Mouse (Mus musculus): ENCODE measurements around the gene Idh2. TPM values are rescaled to one million over a fixed set of nuclear protein-coding genes. Genes with fewer than 3 reads are reported as not detected.
A peak's percentile ranks its signal among the peaks of the same experiment; 100 is the strongest.

Idh2 gene
- polyA plus RNA-seq, 1 experiment from 2014 or later = 629 TPM

GRCm38 (mm10) chr7:80123115-80123514 lies 7.9 kb upstream of the Idh2 start:
- Histone ChIP-seq H3K4me3 (ENCODE audit: low read depth, low read length) (no peak overlapping the region), H3K36me3 (ENCODE audit: insufficient read depth) (no peaks in the 10 kb centered on the region), H3K27me3 (ENCODE audit: insufficient read depth, low read length) (no peaks in the 10 kb centered on the region), H3K9ac (no peak overlapping the region), H3K4me1 (ENCODE audit: insufficient read depth) (no peaks in the 10 kb centered on the region), H3K27ac (ENCODE audit: low read depth) (no peak overlapping the region), H3K9me3 (ENCODE audit: low read depth, low read length) (no peaks in the 10 kb centered on the region), H3K4me2 (no peak overlapping the region)
- no peak for DNase-seq
- WGBS = 38% methylated on average over 4 of the region's 4 CpGs
- TF ChIP-seq CTCF (IDR thresholded peaks at IDR 0.05; ENCODE audit: low read depth) = no peak
- ATAC-seq (ENCODE audit: insufficient read depth) = no peak

GRCm38 (mm10) chr7:80121083-80121482 lies 5.9 kb upstream of the Idh2 start:
- Histone ChIP-seq H3K27ac (ENCODE audit: low read depth) (no peak overlapping the region), H3K4me1 (ENCODE audit: insufficient read depth) (peaks cover 4% of the 10 kb centered on the region), H3K27me3 (ENCODE audit: insufficient read depth, low read length) (no peaks in the 10 kb centered on the region), H3K9ac (no peak overlapping the region), H3K36me3 (ENCODE audit: insufficient read depth) (no peaks in the 10 kb centered on the region), H3K4me3 (ENCODE audit: low read depth, low read length) (no peak overlapping the region), H3K4me2 (no peak overlapping the region), H3K9me3 (ENCODE audit: low read depth, low read length) (no peaks in the 10 kb centered on the region)
- no peak for TF ChIP-seq CTCF (IDR thresholded peaks at IDR 0.05; ENCODE audit: low read depth)
- ATAC-seq (ENCODE audit: insufficient read depth) = peak; percentile 57; the same call in 1 of the 2 replicates
- 50% methylated on average over 5 of the region's 5 CpGs for WGBS
- peak; percentile 53 for DNase-seq

- no peak overlapping the region; the same call in 1 of the 2 replicates for H3K27ac ChIP-seq (ENCODE audit: low read depth)
- peaks cover 10% of the 10 kb centered on the region for H3K4me1 ChIP-seq (ENCODE audit: insufficient read depth)
- 69% methylated on average over 4 of the region's 4 CpGs for WGBS
Measured at GRCm38 (mm10) chr7:80119198-80119597, 4.0 kb upstream of the Idh2 start.

GRCm38 (mm10) chr7:80116158-80116557 lies 966 bp upstream of the Idh2 start:
- H3K4me3 ChIP-seq (ENCODE audit: low read depth, low read length) = peak overlapping the region; percentile 96; the same call in 1 of the 2 replicates
- H3K36me3 ChIP-seq (ENCODE audit: insufficient read depth) = no peaks in the 10 kb centered on the region
- ATAC-seq (ENCODE audit: insufficient read depth) (no peak), DNase-seq (no peak)
- peaks cover 15% of the 10 kb centered on the region for H3K4me1 ChIP-seq (ENCODE audit: insufficient read depth)
- no peaks in the 10 kb centered on the region for H3K9me3 ChIP-seq (ENCODE audit: low read depth, low read length)
- peak overlapping the region; percentile 69 for H3K4me2 ChIP-seq
- no peak for TF ChIP-seq CTCF (IDR thresholded peaks at IDR 0.05; ENCODE audit: low read depth)
- H3K27ac ChIP-seq (ENCODE audit: low read depth) = no peak overlapping the region
- H3K9ac ChIP-seq = peak overlapping the region; percentile 98; the same call in 1 of the 2 replicates
- no peaks in the 10 kb centered on the region for H3K27me3 ChIP-seq (ENCODE audit: insufficient read depth, low read length)
- 65% methylated on average over 2 of the region's 2 CpGs for WGBS

More at GRCm38 (mm10) chr7:80119198-80119597, 4.0 kb upstream of the Idh2 start:
- no peaks in the 10 kb centered on the region for H3K36me3 ChIP-seq (ENCODE audit: insufficient read depth)
- TF ChIP-seq CTCF (IDR thresholded peaks at IDR 0.05; ENCODE audit: low read depth) = no peak
- H3K4me2 ChIP-seq = no peak overlapping the region
- no peak for ATAC-seq (ENCODE audit: insufficient read depth)
- no peak overlapping the region for H3K9ac ChIP-seq
- no peaks in the 10 kb centered on the region for H3K27me3 ChIP-seq (ENCODE audit: insufficient read depth, low read length)
- DNase-seq = no peak
- H3K4me3 ChIP-seq (ENCODE audit: low read depth, low read length) = no peak overlapping the region
- no peaks in the 10 kb centered on the region for H3K9me3 ChIP-seq (ENCODE audit: low read depth, low read length)

GRCm38 (mm10) chr7:80114451-80115223 lies 555 bp downstream of the Idh2 start:
- ATAC-seq (ENCODE audit: insufficient read depth) = peak; percentile 85
- H3K4me3 ChIP-seq (ENCODE audit: low read depth, low read length) = peak overlapping the region; percentile 96
- H3K9me3 ChIP-seq (ENCODE audit: low read depth, low read length) = no peaks in the 10 kb centered on the region
- peaks cover 15% of the 10 kb centered on the region for H3K4me1 ChIP-seq (ENCODE audit: insufficient read depth)
- no peaks in the 10 kb centered on the region for H3K27me3 ChIP-seq (ENCODE audit: insufficient read depth, low read length)
- TF ChIP-seq CTCF (IDR thresholded peaks at IDR 0.05; ENCODE audit: low read depth) = no peak
- peak overlapping the region; percentile 97 for H3K27ac ChIP-seq (ENCODE audit: low read depth)
- DNase-seq = peak; percentile 86
- peak overlapping the region; percentile 98 for H3K9ac ChIP-seq
- under 1% methylated on average over 48 of the region's 52 CpGs for WGBS
- H3K4me2 ChIP-seq = peak overlapping the region; percentile 69
- H3K36me3 ChIP-seq (ENCODE audit: insufficient read depth) = peaks cover 4% of the 10 kb centered on the region

GRCm38 (mm10) chr7:80113989-80114388 lies 1.2 kb downstream of the Idh2 start:
- peak overlapping the region; percentile 96 for H3K4me3 ChIP-seq (ENCODE audit: low read depth, low read length)
- H3K9ac ChIP-seq = peak overlapping the region; percentile 98
- peaks cover 15% of the 10 kb centered on the region for H3K4me1 ChIP-seq (ENCODE audit: insufficient read depth)
- no peak for TF ChIP-seq CTCF (IDR thresholded peaks at IDR 0.05; ENCODE audit: low read depth)
- 10% methylated on average over 10 of the region's 10 CpGs for WGBS
- peak overlapping the region; percentile 69 for H3K4me2 ChIP-seq
- H3K27ac ChIP-seq (ENCODE audit: low read depth) = peak overlapping the region; percentile 97
- DNase-seq (peak; percentile 34), ATAC-seq (ENCODE audit: insufficient read depth) (no peak)
- H3K27me3 ChIP-seq (ENCODE audit: insufficient read depth, low read length) = no peaks in the 10 kb centered on the region
- H3K36me3 ChIP-seq (ENCODE audit: insufficient read depth) = peaks cover 8% of the 10 kb centered on the region
- no peaks in the 10 kb centered on the region for H3K9me3 ChIP-seq (ENCODE audit: low read depth, low read length)
